9 mouse cellular contexts compared by ENCODE assay signal in genomic region chr1:192722147-192722546, GRCm38 (mm10). TPM values are rescaled to one million over a fixed set of nuclear protein-coding genes. Genes with fewer than 3 reads are reported as not detected.
DNase-seq lines count a peak whose midpoint lies in the region; ATAC-seq and TF ChIP-seq lines count a peak whose summit lies in the region.
"Had no signal": no experiment of that assay in that cellular context is flagged by ENCODE, and none has a peak within 500 bp of the region (broad histone marks: within the 10 kb centered on the region; RNA-seq: fewer than 3 reads in every experiment).

No protein-coding gene starts in this region.

- no peaks in the 10 kb centered on the region for H3K9me3 ChIP-seq in E14TG2a.4 (ENCODE audit: low read length)
- no peaks in the 10 kb centered on the region for H3K9me3 ChIP-seq in forebrain, postnatal 0 days (ENCODE audit: low read length)

- no peak overlapping the region for H3K4me3 ChIP-seq in E14TG2a.4 (replicated peaks; ENCODE audit: low read length)
- H3K4me3 ChIP-seq in forebrain, postnatal 0 days (ENCODE audit: low read depth, low read length) = no peak overlapping the region
- H3K4me3 ChIP-seq in layer of hippocampus, adult 2 months = no peak overlapping the region

- H3K36me3 ChIP-seq in E14TG2a.4 (ENCODE audit: insufficient read depth, low read length) = no peaks in the 10 kb centered on the region
- H3K36me3 ChIP-seq in forebrain, postnatal 0 days (ENCODE audit: insufficient read depth) = no peaks in the 10 kb centered on the region
- H3K36me3 ChIP-seq: G1E had no signal

- H3K4me1 ChIP-seq in E14TG2a.4 (replicated peaks; ENCODE audit: low read depth, low read length) = peaks cover 1% of the 10 kb centered on the region; the same call in 1 of the 2 replicates
- no peaks in the 10 kb centered on the region for H3K4me1 ChIP-seq in forebrain, postnatal 0 days (ENCODE audit: insufficient read depth)

- 30% methylated on average over 5 of the region's 5 CpGs for WGBS in forebrain, postnatal 0 days

- H3K27ac ChIP-seq in forebrain, postnatal 0 days (ENCODE audit: low read depth, low read length) = no peak overlapping the region
- H3K27ac ChIP-seq in layer of hippocampus, adult 2 months = no peak overlapping the region

- DNase-seq in heart, adult 18-20 months = peak; percentile 29 to 81
- no peak for DNase-seq in heart, adult 11 months
- peak; percentile 27 for DNase-seq in c-Kit-positive CD71-positive TER-119-positive erythroid progenitor cells, embryonic 14.5 days (ENCODE audit: low spot score)
- peak; percentile 70 for DNase-seq in forebrain, postnatal 0 days
- peak; percentile 60 to 77 for DNase-seq in layer of hippocampus, adult 2 months (ENCODE audit: low spot score in 2 of 2)
- DNase-seq in lung, postnatal 10 days = peak; percentile 74
- peak; percentile 44 for DNase-seq in telencephalon, adult 2 months (ENCODE audit: low read depth, low spot score)

- ATAC-seq in forebrain, postnatal 0 days = peak; percentile 49; the same call in 1 of the 2 replicates

- H3K4me2 ChIP-seq in forebrain, postnatal 0 days (ENCODE audit: low read depth) = no peak overlapping the region

- H3K9ac ChIP-seq in forebrain, postnatal 0 days = no peak overlapping the region

- H3K27me3 ChIP-seq in E14TG2a.4 (ENCODE audit: insufficient read depth, low read length) = no peaks in the 10 kb centered on the region
- H3K27me3 ChIP-seq in forebrain, postnatal 0 days (ENCODE audit: insufficient read depth, low read length) = no peaks in the 10 kb centered on the region

- TF ChIP-seq CTCF in E14TG2a.4 (conservative IDR thresholded peaks at IDR 0.05; ENCODE audit: low read length) = peak; percentile 73
- TF ChIP-seq CTCF in forebrain, postnatal 0 days (IDR thresholded peaks at IDR 0.05; ENCODE audit: low read depth) = peak; percentile 76
- peak; percentile 88 for TF ChIP-seq CTCF in layer of hippocampus, adult 2 months (conservative IDR thresholded peaks at IDR 0.05)

RNA-seq across cellular contexts. Expression of gene Hhat, which starts 48.9 kb away (rescaled TPM):
- total RNA-seq in heart, adult 18-20 months (2021) = 1 to 10 TPM; 1.6 to 3.3 TPM
- total RNA-seq in forebrain, postnatal 0 days (2014; rRNA removed) = 2.6 and 2.8 TPM in 2 replicates
- 1.8 TPM in 2 replicates for polyA plus RNA-seq in forebrain, postnatal 0 days (2015; fragmentation: Nextera tagmentation; extraction: Ambion mirVana)
- 1 to 10 TPM; 1.6 TPM for total RNA-seq in layer of hippocampus, adult 2 months (2021)
- polyA plus RNA-seq: G1E had no signal
